Mouse (Mus musculus) kidney, adult 8-10 months (tissue): ENCODE results near the gene Bahcc1.

Experiments used
- DNase-seq, 2 experiments: peaks; one replicate each; pipeline ENCODE4 v3.0.0; 2022

Bahcc1 gene

GRCm38 (mm10) chr11:120206669-120207090, 26.1 kb upstream of the Bahcc1 start:
- no peak for DNase-seq

- no peak for DNase-seq
Observed at GRCm38 (mm10) chr11:120208848-120209247, 23.9 kb upstream of the Bahcc1 start.

GRCm38 (mm10) chr11:120209462-120209861, 23.3 kb upstream of the Bahcc1 start:
- no peak for DNase-seq

- DNase-seq = no peak
Observed at GRCm38 (mm10) chr11:120215726-120216241, 17.0 kb upstream of the Bahcc1 start.

GRCm38 (mm10) chr11:120216540-120217324, 16.0 kb upstream of the Bahcc1 start:
- DNase-seq = no peak

GRCm38 (mm10) chr11:120218176-120218856, 14.4 kb upstream of the Bahcc1 start:
- DNase-seq = no peak

- DNase-seq = peak in 1 of 2 experiments; percentile 50
Observed at GRCm38 (mm10) chr11:120218946-120219345, 13.8 kb upstream of the Bahcc1 start.

- DNase-seq = peak; percentile 39 to 68
Observed at GRCm38 (mm10) chr11:120219916-120220522, 12.7 kb upstream of the Bahcc1 start.

GRCm38 (mm10) chr11:120220963-120221827, 11.6 kb upstream of the Bahcc1 start:
- no peak for DNase-seq

- DNase-seq = peak in 1 of 2 experiments; percentile 19
Observed at GRCm38 (mm10) chr11:120222425-120223104, 10.2 kb upstream of the Bahcc1 start.

- DNase-seq = peak; percentile 64 to 80
Observed at GRCm38 (mm10) chr11:120223586-120224487, 8.9 kb upstream of the Bahcc1 start.

GRCm38 (mm10) chr11:120224488-120225255, 8.1 kb upstream of the Bahcc1 start:
- DNase-seq = peak; percentile 55 to 58

GRCm38 (mm10) chr11:120225256-120226195, 7.2 kb upstream of the Bahcc1 start:
- peak; percentile 48 to 59 for DNase-seq

GRCm38 (mm10) chr11:120226421-120227280, 6.1 kb upstream of the Bahcc1 start:
- peak in 1 of 2 experiments; percentile 5 for DNase-seq

- peak; percentile 27 to 45 for DNase-seq
Observed at GRCm38 (mm10) chr11:120227571-120228051, 5.1 kb upstream of the Bahcc1 start.

- peak in 1 of 2 experiments; percentile 45 for DNase-seq
Observed at GRCm38 (mm10) chr11:120228116-120228890, 4.4 kb upstream of the Bahcc1 start.
